Mouse (Mus musculus) spleen, adult 10 weeks (tissue): ENCODE data around the gene Zbtb3. TPM values are rescaled to one million over a fixed set of nuclear protein-coding genes. Genes with fewer than 3 reads are reported as not detected.

ENCODE experiments used
- polyA plus RNA-seq: library from polyadenylated mRNA; stranded (reverse); fragments of 350-450 nt; fragmentation: Illumina TruSeq; extraction: RNeasy Lipid Tissue Mini Kit (QIAGEN cat#74804); gene quantifications from one replicate; pipeline ENCODE4 v1.2.3, GENCODE M21; 2015; ENCODE audit warnings: low replicate concordance; ENCODE audit not compliant: insufficient read depth

Gene Zbtb3
- polyA plus RNA-seq, 1 experiment from 2014 or later: 3.1 TPM

Other genes starting within 250 kb of the Zbtb3 start
- gene Slc22a8, start 211.3 kb upstream of the Zbtb3 start, polyA plus RNA-seq: not detected
- gene Slc22a6, start 184.5 kb upstream of the Zbtb3 start, polyA plus RNA-seq: not detected
- not detected for gene Chrm1, start 138.8 kb upstream of the Zbtb3 start, polyA plus RNA-seq
- gene Slc3a2, start 79.2 kb upstream of the Zbtb3 start, polyA plus RNA-seq: 149 TPM
- gene Wdr74, start 66.7 kb upstream of the Zbtb3 start, polyA plus RNA-seq: 70.3 TPM
- not detected for gene 1700092M07Rik, start 61.8 kb upstream of the Zbtb3 start, polyA plus RNA-seq
- 145 TPM for gene Stx5a, start 61.1 kb upstream of the Zbtb3 start, polyA plus RNA-seq
- 395 TPM for gene Nxf1, start 45.5 kb upstream of the Zbtb3 start, polyA plus RNA-seq
- gene Tmem223, start 31.6 kb upstream of the Zbtb3 start, polyA plus RNA-seq: 36.9 TPM
- 89.0 TPM for gene Tmem179b, start 28.1 kb upstream of the Zbtb3 start, polyA plus RNA-seq
- gene Taf6l, start 16.1 kb upstream of the Zbtb3 start, polyA plus RNA-seq: 4.8 TPM
- 131 TPM for gene Polr2g, start 4.0 kb upstream of the Zbtb3 start, polyA plus RNA-seq
- gene Ttc9c, start 16.8 kb downstream of the Zbtb3 start, polyA plus RNA-seq: 67.2 TPM
- 172 TPM for gene Hnrnpul2, start 17.5 kb downstream of the Zbtb3 start, polyA plus RNA-seq
- not detected for gene AC129217.1, start 27.2 kb downstream of the Zbtb3 start, polyA plus RNA-seq
- 33.6 TPM for gene Bscl2, start 34.9 kb downstream of the Zbtb3 start, polyA plus RNA-seq
- gene Gng3, start 36.6 kb downstream of the Zbtb3 start, polyA plus RNA-seq: 0.14 TPM
- 0.33 TPM for gene Lrrn4cl, start 48.2 kb downstream of the Zbtb3 start, polyA plus RNA-seq
- 103 TPM for gene Ubxn1, start 68.9 kb downstream of the Zbtb3 start, polyA plus RNA-seq
- gene Uqcc3, start 78.4 kb downstream of the Zbtb3 start, polyA plus RNA-seq: 14.9 TPM
- 85.8 TPM for gene Lbhd1, start 81.2 kb downstream of the Zbtb3 start, polyA plus RNA-seq
- gene Gm49403, start 81.4 kb downstream of the Zbtb3 start, polyA plus RNA-seq: not detected
- gene 1810009A15Rik, start 86.3 kb downstream of the Zbtb3 start, polyA plus RNA-seq: 31.6 TPM
- not detected for gene Gm49416, start 86.4 kb downstream of the Zbtb3 start, polyA plus RNA-seq
- gene Ints5, start 90.5 kb downstream of the Zbtb3 start, polyA plus RNA-seq: 8.5 TPM
- gene Ganab, start 95.5 kb downstream of the Zbtb3 start, polyA plus RNA-seq: 156 TPM
- 44.8 TPM for gene B3gat3, start 117.8 kb downstream of the Zbtb3 start, polyA plus RNA-seq
- gene Rom1, start 126.8 kb downstream of the Zbtb3 start, polyA plus RNA-seq: 3.7 TPM
- gene Eml3, start 127.0 kb downstream of the Zbtb3 start, polyA plus RNA-seq: 68.8 TPM
- 192 TPM for gene Mta2, start 139.3 kb downstream of the Zbtb3 start, polyA plus RNA-seq
- 24.7 TPM for gene Tut1, start 151.3 kb downstream of the Zbtb3 start, polyA plus RNA-seq
- 623 TPM for gene Eef1g, start 164.5 kb downstream of the Zbtb3 start, polyA plus RNA-seq
- gene Ahnak, start 186.7 kb downstream of the Zbtb3 start, polyA plus RNA-seq: 88.3 TPM